Comparison of ENCODE assay signal across 7 mouse cellular contexts in the genomic region with DNA sequence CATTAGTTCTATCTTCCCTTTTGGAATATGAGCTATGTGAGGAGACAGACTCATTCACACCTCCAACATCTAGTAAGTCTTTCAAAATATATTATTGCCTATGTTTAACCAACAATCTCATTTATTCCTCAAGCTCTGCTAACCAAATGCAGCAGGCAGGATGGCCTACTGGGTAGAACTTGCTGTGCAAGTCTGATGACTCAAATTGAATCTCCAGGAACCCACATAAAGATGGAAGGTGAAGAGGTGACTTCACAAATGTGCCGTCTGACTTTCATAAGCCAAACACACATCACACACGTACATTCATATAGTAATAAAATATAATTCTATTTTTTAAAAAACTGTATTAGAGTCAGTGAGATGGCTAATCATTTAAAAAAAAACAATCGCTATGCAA. TPM values are rescaled to one million over a fixed set of nuclear protein-coding genes. Genes with fewer than 3 reads are reported as not detected.
A peak's percentile ranks its signal among the peaks of the same experiment; 100 is the strongest.
DNase-seq lines count a peak whose midpoint lies in the region; ATAC-seq and TF ChIP-seq lines count a peak whose summit lies in the region.

No protein-coding gene starts in this region.

- peaks cover 5% of the 10 kb centered on the region; the same call in 1 of the 2 replicates for H3K4me1 ChIP-seq in lung, embryonic 14.5 days (ENCODE audit: insufficient read depth)
- H3K4me1 ChIP-seq in forebrain, embryonic 14.5 days (ENCODE audit: control insufficient read depth, insufficient read depth, low read length) = peaks cover 8% of the 10 kb centered on the region
- H3K4me1 ChIP-seq in limb, embryonic 13.5 days = peaks cover 10% of the 10 kb centered on the region
- H3K4me1 ChIP-seq in stomach, embryonic 14.5 days (ENCODE audit: control insufficient read depth, insufficient read depth, low read length) = peaks cover 2% of the 10 kb centered on the region; the same call in 1 of the 2 replicates

- H3K4me2 ChIP-seq in lung, embryonic 14.5 days = peak overlapping the region; percentile 91
- peak overlapping the region; percentile 85 for H3K4me2 ChIP-seq in forebrain, embryonic 14.5 days (ENCODE audit: low read length)
- H3K4me2 ChIP-seq in limb, embryonic 13.5 days (replicated peaks) = peak overlapping the region; percentile 82
- H3K4me2 ChIP-seq in stomach, embryonic 14.5 days (replicated peaks; ENCODE audit: low read depth, low read length) = peak overlapping the region; percentile 85

- H3K9me3 ChIP-seq in lung, embryonic 14.5 days (ENCODE audit: low read depth, low read length) = no peaks in the 10 kb centered on the region
- no peaks in the 10 kb centered on the region for H3K9me3 ChIP-seq in forebrain, embryonic 14.5 days (replicated peaks; ENCODE audit: control insufficient read depth, low read length)
- no peaks in the 10 kb centered on the region for H3K9me3 ChIP-seq in limb, embryonic 13.5 days
- H3K9me3 ChIP-seq in stomach, embryonic 14.5 days (ENCODE audit: control insufficient read depth, low read depth, low read length) = no peaks in the 10 kb centered on the region

- no peaks in the 10 kb centered on the region for H3K27me3 ChIP-seq in lung, embryonic 14.5 days (ENCODE audit: insufficient read depth, low read length)
- H3K27me3 ChIP-seq in forebrain, embryonic 14.5 days (replicated peaks; ENCODE audit: control insufficient read depth, insufficient read depth, low read length) = no peaks in the 10 kb centered on the region
- H3K27me3 ChIP-seq in limb, embryonic 13.5 days = peaks cover 4% of the 10 kb centered on the region; the same call in 1 of the 2 replicates
- H3K27me3 ChIP-seq in stomach, embryonic 14.5 days (ENCODE audit: control insufficient read depth, insufficient read depth, low read length) = no peaks in the 10 kb centered on the region

- no peak overlapping the region for H3K4me3 ChIP-seq in lung, embryonic 14.5 days (ENCODE audit: low read depth, low read length)
- H3K4me3 ChIP-seq in forebrain, embryonic 14.5 days (ENCODE audit: low read depth, low read length) = peak overlapping the region; percentile 86; the same call in 1 of the 2 replicates
- peak overlapping the region; percentile 84 for H3K4me3 ChIP-seq in limb, embryonic 13.5 days
- H3K4me3 ChIP-seq in stomach, embryonic 14.5 days (ENCODE audit: low read depth, low read length) = peak overlapping the region; percentile 87; the same call in 1 of the 2 replicates

- H3K36me3 ChIP-seq in lung, embryonic 14.5 days (ENCODE audit: insufficient read depth) = peaks cover 2% of the 10 kb centered on the region; the same call in 1 of the 2 replicates
- no peaks in the 10 kb centered on the region for H3K36me3 ChIP-seq in forebrain, embryonic 14.5 days (ENCODE audit: control insufficient read depth, insufficient read depth, low read length)
- H3K36me3 ChIP-seq in limb, embryonic 13.5 days = peaks cover 3% of the 10 kb centered on the region; the same call in 1 of the 2 replicates
- H3K36me3 ChIP-seq in stomach, embryonic 14.5 days (ENCODE audit: control insufficient read depth, insufficient read depth, low read length) = no peaks in the 10 kb centered on the region

- intact Hi-C loops in left cerebral cortex, postnatal 36 days (cut with DNase I) = loop anchor here (1.0 kb wide), 1 partner anchor 24 kb away; a partner anchor contains a TSS

- DNase-seq in lung, embryonic 14.5 days = no peak
- no peak for DNase-seq in lung, postnatal 25 days (ENCODE audit: low spot score)
- no peak for DNase-seq in forebrain, embryonic 14.5 days (ENCODE audit: low spot score)
- DNase-seq in adrenal gland, postnatal 10 days = no peak
- DNase-seq in left cerebral cortex, postnatal 36 days (ENCODE audit: low spot score in 2 of 2) = no peak

- WGBS in lung, embryonic 14.5 days = 61% methylated on average over 3 of the region's 3 CpGs
- WGBS in forebrain, embryonic 14.5 days = 79% methylated on average over 3 of the region's 3 CpGs
- 72% methylated on average over 3 of the region's 3 CpGs for WGBS in limb, embryonic 13.5 days
- WGBS in stomach, embryonic 14.5 days = 71% methylated on average over 3 of the region's 3 CpGs

- peak overlapping the region; percentile 68; the same call in 1 of the 2 replicates for H3K9ac ChIP-seq in lung, embryonic 14.5 days
- peak overlapping the region; percentile 68 for H3K9ac ChIP-seq in forebrain, embryonic 14.5 days (ENCODE audit: low read length)
- no peak overlapping the region for H3K9ac ChIP-seq in limb, embryonic 13.5 days
- H3K9ac ChIP-seq in stomach, embryonic 14.5 days (replicated peaks; ENCODE audit: low read depth, low read length) = no peak overlapping the region

- ATAC-seq in lung, embryonic 14.5 days (ENCODE audit: insufficient read depth) = no peak
- ATAC-seq in forebrain, embryonic 14.5 days = no peak
- ATAC-seq in limb, embryonic 13.5 days (ENCODE audit: low FRiP score, low read depth) = no peak
- no peak for ATAC-seq in stomach, embryonic 14.5 days (ENCODE audit: insufficient number of reproducible peaks, insufficient read depth, low FRiP score, low read depth)

- no peak overlapping the region for H3K27ac ChIP-seq in lung, embryonic 14.5 days (ENCODE audit: low read depth)
- H3K27ac ChIP-seq in forebrain, embryonic 14.5 days (ENCODE audit: low read depth, low read length) = no peak overlapping the region
- 0 out of 2 replicates have a peak overlapping the region, but pooled peaks have one; percentile 52 for H3K27ac ChIP-seq in limb, embryonic 13.5 days
- H3K27ac ChIP-seq in stomach, embryonic 14.5 days (ENCODE audit: low read length) = no peak overlapping the region

- no peak for TF ChIP-seq CTCF in lung, embryonic 14.5 days (IDR thresholded peaks at IDR 0.05; ENCODE audit: low read depth)

RNA-seq across cellular contexts. Expression of a gene that starts 0.9 kb away (rescaled TPM):
- polyA plus RNA-seq in lung, embryonic 14.5 days (2014; fragmentation: Nextera tagmentation; extraction: Ambion mirVana) = 21.1 and 22.9 TPM in 2 replicates
- polyA plus RNA-seq in forebrain, embryonic 14.5 days (2014; fragmentation: Nextera tagmentation; extraction: Ambion mirVana) = 39.5 and 44.1 TPM in 2 replicates
- polyA plus RNA-seq in limb, embryonic 13.5 days (2015; fragmentation: Nextera tagmentation; extraction: Ambion mirVana) = 22.1 TPM in 2 replicates
- 19.7 and 24.1 TPM in 2 replicates for polyA plus RNA-seq in stomach, embryonic 14.5 days (2014; fragmentation: Nextera tagmentation; extraction: Ambion mirVana)
- 10 to 100 TPM; 35.7 to 82.2 TPM for total RNA-seq in adrenal gland, postnatal 10 days (2021)
- total RNA-seq in left cerebral cortex, postnatal 36 days (2021) = 10 to 100 TPM; 31.8 to 36.1 TPM

RNA-seq across cellular contexts. Expression of a gene that starts 24.4 kb away (rescaled TPM):
- 313 and 342 TPM in 2 replicates for polyA plus RNA-seq in lung, embryonic 14.5 days (2014; fragmentation: Nextera tagmentation; extraction: Ambion mirVana)
- polyA plus RNA-seq in forebrain, embryonic 14.5 days (2014; fragmentation: Nextera tagmentation; extraction: Ambion mirVana) = 407 and 415 TPM in 2 replicates
- polyA plus RNA-seq in limb, embryonic 13.5 days (2015; fragmentation: Nextera tagmentation; extraction: Ambion mirVana) = 385 and 392 TPM in 2 replicates
- polyA plus RNA-seq in stomach, embryonic 14.5 days (2014; fragmentation: Nextera tagmentation; extraction: Ambion mirVana) = 334 and 363 TPM in 2 replicates
- 100 to 1,000 TPM; 117 to 148 TPM for total RNA-seq in adrenal gland, postnatal 10 days (2021)
- total RNA-seq in left cerebral cortex, postnatal 36 days (2021) = 100 to 1,000 TPM; 131 to 167 TPM

RNA-seq across cellular contexts. Expression of a gene that starts 36.3 kb away (rescaled TPM):
- 435 and 439 TPM in 2 replicates for polyA plus RNA-seq in lung, embryonic 14.5 days (2014; fragmentation: Nextera tagmentation; extraction: Ambion mirVana)
- polyA plus RNA-seq in forebrain, embryonic 14.5 days (2014; fragmentation: Nextera tagmentation; extraction: Ambion mirVana) = 257 and 283 TPM in 2 replicates
- polyA plus RNA-seq in limb, embryonic 13.5 days (2015; fragmentation: Nextera tagmentation; extraction: Ambion mirVana) = 382 and 414 TPM in 2 replicates
- polyA plus RNA-seq in stomach, embryonic 14.5 days (2014; fragmentation: Nextera tagmentation; extraction: Ambion mirVana) = 407 and 441 TPM in 2 replicates
- 100 to 1,000 TPM; 366 to 527 TPM for total RNA-seq in adrenal gland, postnatal 10 days (2021)
- total RNA-seq in left cerebral cortex, postnatal 36 days (2021) = 10 to 100 TPM; 81.2 to 91.0 TPM

RNA-seq across cellular contexts. Expression of a gene that starts 36.4 kb away (rescaled TPM):
- 312 and 315 TPM in 2 replicates for polyA plus RNA-seq in lung, embryonic 14.5 days (2014; fragmentation: Nextera tagmentation; extraction: Ambion mirVana)
- 240 and 246 TPM in 2 replicates for polyA plus RNA-seq in forebrain, embryonic 14.5 days (2014; fragmentation: Nextera tagmentation; extraction: Ambion mirVana)
- 332 and 346 TPM in 2 replicates for polyA plus RNA-seq in limb, embryonic 13.5 days (2015; fragmentation: Nextera tagmentation; extraction: Ambion mirVana)
- polyA plus RNA-seq in stomach, embryonic 14.5 days (2014; fragmentation: Nextera tagmentation; extraction: Ambion mirVana) = 298 and 302 TPM in 2 replicates
- total RNA-seq in adrenal gland, postnatal 10 days (2021) = 100 to 1,000 TPM; 724 to 915 TPM
- total RNA-seq in left cerebral cortex, postnatal 36 days (2021) = 100 to 1,000 TPM; 150 to 161 TPM

Comparison
In these comparisons a context has a peak if more than half of its experiments do, and no peak if none do; other contexts are left out.
1. H3K9ac ChIP-seq: peak in lung, embryonic 14.5 days (single experiment) and forebrain, embryonic 14.5 days (single experiment); none in limb, embryonic 13.5 days (single experiment) and stomach, embryonic 14.5 days (single experiment).
2. Peak in every context shown above with its lines, with median percentiles within 50 percentile points of each other: H3K4me2 ChIP-seq.